Mouse (Mus musculus): ENCODE data around the gene Faf1. TPM values are rescaled to one million over a fixed set of nuclear protein-coding genes. Genes with fewer than 3 reads are reported as not detected.

Gene Faf1
- polyA plus RNA-seq, 2 experiments = 7.3 to 16.6 TPM

DNA sequence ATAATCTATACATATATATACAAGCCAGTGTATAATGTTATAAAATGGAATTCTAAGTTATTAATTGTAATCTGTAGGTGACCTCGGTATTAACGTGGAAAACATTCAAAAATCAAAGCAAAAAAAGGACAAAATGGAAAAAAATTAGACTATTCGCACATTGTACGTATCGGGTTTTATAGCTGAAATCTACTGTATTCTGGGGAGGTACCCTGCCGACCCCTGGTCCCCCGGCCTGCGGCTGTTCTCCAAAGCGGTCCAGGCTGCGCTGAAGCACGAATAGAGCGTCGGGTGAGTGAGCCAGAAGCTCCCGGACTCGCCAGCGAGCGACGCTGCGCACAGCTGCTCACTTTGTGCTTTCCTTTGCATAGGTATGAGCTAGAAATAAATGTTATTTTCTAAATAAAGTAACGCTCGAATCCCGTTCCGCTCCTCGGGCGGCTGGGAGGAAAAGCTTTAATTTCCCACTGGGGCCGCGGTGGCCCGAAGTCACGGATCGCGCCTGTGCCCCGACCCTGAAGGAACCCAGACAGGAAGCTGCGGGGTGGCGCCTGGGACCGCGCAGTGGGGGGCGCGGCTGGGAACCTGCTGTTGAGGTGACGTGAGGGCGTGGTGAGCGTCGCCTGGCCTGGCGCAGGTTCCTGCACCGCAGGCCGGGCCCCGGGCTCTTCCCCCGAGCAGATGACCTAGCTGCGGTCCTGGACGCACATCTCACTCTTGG lies 307.1 kb downstream of the Faf1 start:
- Histone ChIP-seq H3K4me2 (ENCODE audit: low read depth) (no peak overlapping the region), H3K36me3 (replicated peaks; ENCODE audit: control insufficient read depth, insufficient read depth, low read depth) (no peaks in the 10 kb centered on the region), H3K4me3 (ENCODE audit: insufficient read depth in 1 of 2, low read depth in 2 of 2, low read length in 2 of 2) (no peak overlapping the region), H3K27ac (no peak overlapping the region), H3K27me3 (ENCODE audit: control insufficient read depth, insufficient read depth, low read length) (peaks cover 98% of the 10 kb centered on the region), H3K9ac (replicated peaks) (no peak overlapping the region), H3K9me3 (ENCODE audit: control insufficient read depth, low read length) (no peaks in the 10 kb centered on the region), H3K4me1 (replicated peaks; ENCODE audit: control insufficient read depth in 2 of 2, insufficient read depth in 2 of 2, low read length in 1 of 2) (no peaks in the 10 kb centered on the region)
- ATAC-seq (ENCODE audit: insufficient read depth) (no peak), DNase-seq (ENCODE audit: low read depth in 3 of 3, low spot score in 3 of 3) (no peak)
- WGBS (ENCODE audit: insufficient replicate concordance) = under 1% methylated on average over 49 of the region's 49 CpGs
- TF ChIP-seq EP300 (IDR thresholded peaks at IDR 0.05; ENCODE audit: low read depth) = no peak
- TF ChIP-seq CTCF (IDR thresholded peaks at IDR 0.05; ENCODE audit: low read depth) = no peak

- H3K4me1 ChIP-seq (replicated peaks; ENCODE audit: control insufficient read depth in 2 of 2, insufficient read depth in 2 of 2, low read length in 1 of 2) = no peaks in the 10 kb centered on the region
- DNase-seq (ENCODE audit: low read depth in 3 of 3, low spot score in 3 of 3) = no peak
- H3K27ac ChIP-seq = no peak overlapping the region
- no peak overlapping the region for H3K4me2 ChIP-seq (ENCODE audit: low read depth)
- whole genome bisulfite sequencing (ENCODE audit: insufficient replicate concordance) = 1% methylated on average over 24 of the region's 24 CpGs
- peaks cover 98% of the 10 kb centered on the region for H3K27me3 ChIP-seq (ENCODE audit: control insufficient read depth, insufficient read depth, low read length)
- no peak overlapping the region for H3K9ac ChIP-seq (replicated peaks)
- no peaks in the 10 kb centered on the region for H3K9me3 ChIP-seq (ENCODE audit: control insufficient read depth, low read length)
- no peak for TF ChIP-seq CTCF (IDR thresholded peaks at IDR 0.05; ENCODE audit: low read depth)
- ATAC-seq (ENCODE audit: insufficient read depth) = no peak
- H3K4me3 ChIP-seq (ENCODE audit: insufficient read depth in 1 of 2, low read depth in 2 of 2, low read length in 2 of 2) = no peak overlapping the region
- no peaks in the 10 kb centered on the region for H3K36me3 ChIP-seq (replicated peaks; ENCODE audit: control insufficient read depth, insufficient read depth, low read depth)
Observed at GRCm38 (mm10) chr4:109984011-109984411, 307.6 kb downstream of the Faf1 start.

GRCm38 (mm10) chr4:109984496-109985423 lies 308.4 kb downstream of the Faf1 start:
- Histone ChIP-seq H3K4me2 (ENCODE audit: low read depth) (no peak overlapping the region), H3K9ac (replicated peaks) (no peak overlapping the region), H3K4me1 (replicated peaks; ENCODE audit: control insufficient read depth in 2 of 2, insufficient read depth in 2 of 2, low read length in 1 of 2) (no peaks in the 10 kb centered on the region), H3K9me3 (ENCODE audit: control insufficient read depth, low read length) (no peaks in the 10 kb centered on the region), H3K27ac (no peak overlapping the region), H3K4me3 (ENCODE audit: insufficient read depth in 1 of 2, low read depth in 2 of 2, low read length in 2 of 2) (no peak overlapping the region), H3K27me3 (ENCODE audit: control insufficient read depth, insufficient read depth, low read length) (peaks cover 95% of the 10 kb centered on the region), H3K36me3 (replicated peaks; ENCODE audit: control insufficient read depth, insufficient read depth, low read depth) (no peaks in the 10 kb centered on the region)
- 3% methylated on average over 38 of the region's 38 CpGs for WGBS (ENCODE audit: insufficient replicate concordance)
- no peak for ATAC-seq (ENCODE audit: insufficient read depth)
- no peak for DNase-seq (ENCODE audit: low read depth in 3 of 3, low spot score in 3 of 3)
- no peak for TF ChIP-seq CTCF (IDR thresholded peaks at IDR 0.05; ENCODE audit: low read depth)
- TF ChIP-seq EP300 (IDR thresholded peaks at IDR 0.05; ENCODE audit: low read depth) = no peak

GRCm38 (mm10) chr4:109985424-109986172 lies 309.2 kb downstream of the Faf1 start:
- no peak for DNase-seq (ENCODE audit: low read depth in 3 of 3, low spot score in 3 of 3)
- no peak for ATAC-seq (ENCODE audit: insufficient read depth)
- TF ChIP-seq CTCF (IDR thresholded peaks at IDR 0.05; ENCODE audit: low read depth) (no peak), EP300 (IDR thresholded peaks at IDR 0.05; ENCODE audit: low read depth) (no peak)

More at GRCm38 (mm10) chr4:109985424-109986172, 309.2 kb downstream of the Faf1 start:
- Histone ChIP-seq H3K4me3 (ENCODE audit: insufficient read depth in 1 of 2, low read depth in 2 of 2, low read length in 2 of 2) (no peak overlapping the region), H3K27ac (no peak overlapping the region), H3K9me3 (ENCODE audit: control insufficient read depth, low read length) (no peaks in the 10 kb centered on the region), H3K4me2 (ENCODE audit: low read depth) (no peak overlapping the region), H3K4me1 (replicated peaks; ENCODE audit: control insufficient read depth in 2 of 2, insufficient read depth in 2 of 2, low read length in 1 of 2) (no peaks in the 10 kb centered on the region), H3K27me3 (ENCODE audit: control insufficient read depth, insufficient read depth, low read length) (peaks cover 89% of the 10 kb centered on the region), H3K9ac (replicated peaks) (no peak overlapping the region), H3K36me3 (replicated peaks; ENCODE audit: control insufficient read depth, insufficient read depth, low read depth) (no peaks in the 10 kb centered on the region)
- 5% methylated on average over 16 of the region's 16 CpGs for WGBS (ENCODE audit: insufficient replicate concordance)

All from liver, embryonic 14.5 days (tissue).